Mouse (Mus musculus): ENCODE results near the gene Fhdc1.

Fhdc1 gene

DNA sequence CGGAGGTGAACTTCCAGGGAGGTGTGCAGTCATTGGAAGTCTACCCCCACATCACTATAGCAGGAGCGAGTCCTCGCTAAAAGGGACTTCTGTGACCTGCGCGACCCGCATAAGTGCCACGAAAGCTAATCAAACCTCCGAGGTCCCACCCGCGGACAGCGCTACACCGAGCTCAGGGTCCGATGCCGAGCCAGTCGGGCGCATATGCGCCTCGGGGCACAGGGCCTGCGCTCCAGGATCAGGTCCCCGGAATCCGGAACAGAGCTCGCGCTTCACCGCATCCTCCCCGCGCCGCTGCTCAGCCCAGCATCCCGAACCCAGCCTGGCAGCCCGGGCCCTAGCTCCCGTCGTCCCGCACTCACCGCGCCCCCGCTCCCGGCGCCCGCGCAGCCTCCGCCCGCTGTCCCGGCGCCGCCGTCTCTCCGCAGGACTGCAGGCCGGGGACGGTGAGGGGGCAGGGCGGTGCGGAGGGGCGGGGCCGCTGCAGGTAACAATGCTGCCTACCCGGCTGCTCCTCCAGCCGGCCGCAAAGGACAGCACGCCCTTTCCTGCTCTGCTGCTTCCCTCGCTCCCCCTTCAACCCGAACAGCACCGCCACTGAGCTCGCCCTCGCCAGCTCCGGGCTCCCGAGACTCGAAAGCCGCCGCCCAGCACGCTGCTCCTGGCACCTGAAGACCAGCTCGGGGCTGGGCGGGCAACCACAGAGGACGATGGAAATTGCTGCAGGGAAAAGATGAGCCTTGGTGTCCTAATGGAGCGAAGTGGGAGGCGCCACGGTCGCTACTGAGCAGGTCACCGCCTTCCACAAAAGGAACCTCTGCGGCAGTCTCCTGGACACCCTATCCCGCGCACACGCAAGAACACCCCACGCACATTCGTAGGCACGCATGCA is at the start of gene Fhdc1:
Fhdc1 (minus strand) TSS at position 424 of the 892 bp plus-strand sequence.
- DNase-seq, result peak; percentile 8

- no peak for DNase-seq
These were observed 48.8 kb upstream of the Fhdc1 start for GRCm38 (mm10) chr3:84529021-84529420.

DNA sequence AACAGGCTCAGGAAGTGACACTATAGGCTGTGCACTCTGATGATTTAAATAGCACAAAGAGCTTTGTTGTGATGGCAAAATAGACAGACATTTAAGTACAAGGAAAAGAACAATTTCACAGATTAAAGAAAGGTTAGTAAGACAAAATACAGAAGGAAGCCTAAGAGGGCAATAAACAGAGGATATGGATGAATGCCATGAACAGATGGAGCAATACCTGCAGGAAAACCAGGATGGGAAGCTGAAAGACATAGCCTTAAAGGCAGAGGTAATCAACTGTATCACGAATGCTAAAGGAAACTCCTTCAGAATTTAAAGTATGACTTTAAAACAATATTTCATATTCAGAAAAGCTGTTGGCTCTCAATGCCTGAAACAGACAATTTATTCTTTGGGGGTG is 44.7 kb upstream of the Fhdc1 start:
- DNase-seq, result no peak

DNA sequence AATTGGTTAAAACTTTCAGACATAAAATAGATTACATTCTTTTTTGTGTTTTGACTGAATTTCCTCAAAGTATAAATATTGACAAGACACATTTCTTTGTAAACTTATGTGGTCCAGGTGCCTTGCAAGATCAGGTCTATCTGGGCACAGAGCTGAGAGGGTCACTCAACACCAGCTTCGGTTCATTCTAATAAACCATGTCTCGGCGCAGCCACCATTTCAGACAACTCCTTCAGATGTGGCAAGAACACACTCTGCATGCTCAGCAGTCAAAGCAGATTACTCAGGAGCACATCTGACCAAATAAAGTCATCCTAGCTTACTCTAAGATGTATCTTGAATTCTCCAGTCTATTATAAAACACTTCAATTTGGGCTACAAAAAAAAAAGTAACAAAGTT is 35.9 kb upstream of the Fhdc1 start:
- DNase-seq, result no peak

DNA sequence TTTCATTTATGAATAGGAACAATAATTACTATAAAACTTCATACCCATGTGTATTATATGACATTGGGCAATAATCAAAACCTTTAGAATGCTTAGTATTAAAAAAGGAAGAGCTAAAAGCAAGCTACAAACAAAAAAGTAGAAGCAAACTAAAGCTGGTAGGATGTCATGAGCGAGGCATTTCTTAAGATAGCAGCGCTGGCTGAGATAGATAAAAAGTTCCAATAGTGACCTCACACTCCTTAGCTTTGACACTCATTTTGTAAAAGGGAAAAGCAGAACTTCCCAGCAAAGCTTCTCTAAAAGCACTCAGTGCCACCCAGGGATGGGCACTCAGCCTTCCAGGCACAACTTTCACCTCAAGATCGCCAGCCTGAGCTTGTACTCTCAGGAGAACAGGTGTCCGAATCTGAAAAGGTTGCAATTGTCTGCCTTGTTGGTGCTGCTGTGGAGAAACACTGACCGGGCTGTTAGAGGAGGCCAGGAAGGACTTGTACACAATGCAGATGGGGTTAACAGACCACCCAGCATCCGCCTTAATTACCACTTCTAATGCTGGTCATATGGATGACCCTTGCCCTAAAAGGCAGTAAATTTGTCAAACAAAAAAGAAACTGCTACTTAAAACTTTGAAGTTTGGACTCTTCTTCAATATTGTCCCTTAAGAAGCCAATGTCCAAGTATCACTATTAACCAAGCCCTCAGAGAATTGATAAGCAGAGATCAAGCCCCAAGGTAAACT is 32.7 kb upstream of the Fhdc1 start:
- DNase-seq, result no peak

GRCm38 (mm10) chr3:84505193-84505592 is 25.0 kb upstream of the Fhdc1 start:
- DNase-seq, result no peak

DNA sequence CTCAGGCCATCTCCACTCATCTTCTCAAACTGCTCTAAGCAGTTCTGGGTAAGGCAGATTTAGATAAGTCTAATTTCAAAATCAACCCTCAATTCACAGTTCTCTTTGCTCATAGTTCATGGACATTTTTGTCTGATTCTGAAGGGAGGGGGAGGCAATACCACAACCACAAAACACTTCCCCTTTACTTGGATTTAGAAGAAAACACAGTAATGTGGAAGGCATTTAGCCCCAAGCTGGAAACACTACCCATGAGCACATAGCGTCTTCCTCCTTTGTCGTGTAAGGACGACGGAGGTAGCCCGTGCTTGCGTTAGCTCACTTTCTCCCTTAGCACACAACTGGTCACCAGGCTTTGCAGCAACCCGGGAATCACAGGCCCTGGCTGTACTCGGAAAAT is 24.1 kb upstream of the Fhdc1 start:
- no peak for DNase-seq

DNA sequence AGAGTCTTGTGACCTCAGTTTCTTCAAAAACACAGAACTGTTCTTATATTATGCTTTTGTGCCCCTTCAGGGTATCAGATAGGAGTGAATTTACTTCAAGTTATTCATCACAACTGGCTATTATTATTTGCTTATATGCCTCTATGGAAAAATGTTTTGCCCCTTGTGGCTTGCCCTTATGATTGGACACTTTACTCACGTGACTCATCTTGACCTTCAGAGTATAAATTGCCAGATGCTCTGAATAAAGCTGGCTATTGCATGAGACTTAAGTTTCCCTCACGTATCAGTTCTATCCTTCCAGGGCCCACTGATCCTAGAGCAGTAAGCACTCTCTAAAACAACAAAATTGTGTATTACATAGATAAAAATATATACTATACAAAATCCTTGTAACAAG is 21.9 kb upstream of the Fhdc1 start:
- no peak for DNase-seq

- no peak for DNase-seq
These were observed 20.3 kb upstream of the Fhdc1 start for GRCm38 (mm10) chr3:84500491-84500890.

DNA sequence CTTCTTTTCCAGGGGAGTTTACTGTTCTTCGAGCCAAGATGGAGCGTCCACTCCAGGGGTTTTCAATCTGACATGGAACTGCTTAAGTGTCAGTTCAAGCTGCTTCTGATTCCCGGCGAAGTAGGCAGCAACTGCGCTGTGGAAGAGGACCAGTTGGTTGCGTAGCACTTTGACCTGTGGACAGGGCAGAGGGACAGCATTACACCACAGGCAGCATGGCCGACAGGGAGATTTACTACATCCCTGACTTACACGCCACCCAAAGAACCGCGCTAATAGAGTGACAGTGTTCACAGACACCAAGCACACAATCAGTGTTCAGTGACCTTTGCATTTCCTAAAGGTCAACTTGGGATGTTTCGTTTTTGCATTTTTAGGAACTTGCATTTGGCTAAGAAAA is 17.5 kb upstream of the Fhdc1 start:
- DNase-seq, result no peak

DNA sequence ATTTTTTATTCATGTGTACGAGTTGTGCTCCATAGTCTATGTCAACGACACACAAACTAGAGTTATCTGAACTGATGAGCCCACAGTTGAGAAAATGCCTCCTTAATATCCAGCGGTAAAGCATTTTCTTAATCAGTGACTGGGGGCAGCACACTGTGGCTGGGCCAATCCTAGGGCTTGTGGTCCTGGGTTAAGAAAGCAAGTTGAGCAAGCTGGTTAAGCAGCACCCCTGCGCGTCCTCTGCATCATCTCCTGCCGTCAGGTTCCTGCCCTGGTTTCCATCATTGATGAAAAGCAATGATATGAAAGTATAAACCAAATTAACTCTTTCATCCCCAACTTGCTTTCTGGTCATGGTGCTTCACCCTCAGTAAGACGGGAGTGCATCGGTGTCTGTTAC is 12.4 kb upstream of the Fhdc1 start:
- no peak for DNase-seq

- no peak for DNase-seq
These were observed 11.9 kb upstream of the Fhdc1 start for GRCm38 (mm10) chr3:84492148-84492547.

DNA sequence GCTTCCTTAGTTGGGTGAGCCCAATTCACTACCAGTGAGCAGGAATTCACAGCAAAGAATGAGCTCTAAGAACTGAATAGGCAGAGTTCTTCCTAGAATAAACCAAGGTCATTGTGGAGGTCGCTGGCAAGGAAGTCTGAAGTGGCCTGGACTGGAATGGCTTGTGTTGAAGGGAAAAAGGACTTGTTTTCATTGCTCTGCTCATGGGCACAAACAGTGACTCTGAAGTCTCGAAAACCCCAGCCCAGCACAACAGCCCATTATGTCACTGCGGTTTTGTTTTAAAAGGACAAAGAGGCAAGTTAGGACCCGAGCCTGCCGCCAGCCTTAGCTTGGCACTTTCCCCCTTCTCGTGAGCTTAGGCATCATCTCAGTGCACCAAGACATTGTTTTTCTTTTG is 8.5 kb upstream of the Fhdc1 start:
- peak; percentile 73 for DNase-seq

DNA sequence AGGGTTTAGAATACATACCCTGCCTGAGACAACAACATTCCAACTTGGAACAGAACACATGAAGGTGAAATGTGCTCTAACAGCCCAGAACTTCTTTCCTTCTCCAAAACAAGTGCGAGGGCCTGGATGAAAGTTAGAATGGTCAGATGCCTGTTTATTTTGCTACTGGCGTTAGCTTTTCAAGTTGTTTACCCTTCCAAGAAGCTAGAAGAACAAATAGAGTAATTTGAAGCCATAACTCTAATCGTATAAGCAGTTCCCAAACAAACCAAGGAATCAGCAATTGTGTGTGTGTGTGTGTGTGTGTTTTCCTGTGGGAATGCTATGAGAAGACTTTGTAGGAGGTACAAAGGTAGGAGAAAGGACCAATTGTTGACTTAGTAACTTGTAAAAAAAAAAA is 4.7 kb upstream of the Fhdc1 start:
- DNase-seq, result no peak

DNA sequence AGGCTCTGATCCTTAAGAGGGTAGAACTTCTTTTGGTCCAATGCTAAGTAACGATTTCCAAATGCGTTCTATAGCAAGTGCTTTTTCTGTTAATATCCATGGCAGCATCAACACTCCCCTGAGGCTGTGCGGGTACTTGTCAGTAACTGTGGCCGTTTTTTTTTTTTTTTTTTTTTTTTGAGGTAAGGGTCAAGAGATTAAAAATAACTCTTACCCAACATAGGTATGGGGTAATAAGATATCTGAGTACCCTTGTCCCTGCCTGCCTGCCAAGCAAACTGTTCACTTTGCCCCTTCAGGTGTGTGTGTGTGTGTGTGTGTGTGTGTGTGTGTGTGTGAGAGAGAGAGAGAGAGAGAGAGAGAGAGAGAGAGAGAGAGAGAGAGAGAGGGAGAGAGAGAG is 4.1 kb upstream of the Fhdc1 start:
- DNase-seq, result no peak

DNA sequence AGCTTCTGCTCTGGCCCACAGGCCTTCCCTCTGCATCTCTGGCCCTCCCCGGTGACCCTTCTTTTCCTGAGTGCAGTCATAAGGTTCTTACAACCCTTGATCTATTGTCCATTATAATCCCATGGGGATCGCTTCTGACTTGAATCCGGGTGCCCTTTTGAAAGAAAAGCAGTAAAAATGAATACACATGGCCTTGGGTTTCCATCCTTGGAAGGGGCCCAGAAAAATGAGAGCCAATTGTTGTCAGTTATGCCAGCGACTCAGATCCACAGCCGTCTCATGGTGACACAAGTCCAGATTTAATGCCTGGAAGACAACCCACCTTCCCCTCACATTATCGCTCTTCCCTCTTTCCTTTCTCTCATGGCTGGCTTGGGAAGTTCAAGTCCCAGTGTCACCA is 1.9 kb upstream of the Fhdc1 start:
- no peak for DNase-seq

DNA sequence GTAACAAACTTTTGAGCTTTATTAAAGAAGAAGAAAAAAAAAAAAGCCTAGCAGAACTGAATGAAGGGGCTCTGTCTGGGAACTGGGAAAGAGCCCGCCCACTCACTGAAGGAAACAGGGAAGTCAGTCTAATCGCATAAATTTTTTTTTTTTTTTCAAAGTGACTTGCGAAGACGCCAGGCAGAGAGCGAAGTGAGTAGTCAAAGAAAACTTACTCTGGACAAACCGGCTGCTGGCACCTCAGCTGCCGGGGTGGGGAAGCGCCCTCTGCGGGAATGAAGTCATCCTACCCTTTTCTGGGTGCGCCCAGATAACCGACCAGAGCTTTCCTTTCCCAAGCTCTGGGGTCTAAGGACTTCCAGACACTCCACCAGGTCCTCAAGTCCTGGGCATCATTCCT is 875 bp upstream of the Fhdc1 start:
- DNase-seq, result no peak

- peak; percentile 22 for DNase-seq
These were observed 780 bp downstream of the Fhdc1 start for GRCm38 (mm10) chr3:84479293-84480005.

- no peak for DNase-seq
These were observed 1.3 kb downstream of the Fhdc1 start for GRCm38 (mm10) chr3:84478896-84479292.

GRCm38 (mm10) chr3:84478195-84478594 is 2.0 kb downstream of the Fhdc1 start:
- no peak for DNase-seq

DNA sequence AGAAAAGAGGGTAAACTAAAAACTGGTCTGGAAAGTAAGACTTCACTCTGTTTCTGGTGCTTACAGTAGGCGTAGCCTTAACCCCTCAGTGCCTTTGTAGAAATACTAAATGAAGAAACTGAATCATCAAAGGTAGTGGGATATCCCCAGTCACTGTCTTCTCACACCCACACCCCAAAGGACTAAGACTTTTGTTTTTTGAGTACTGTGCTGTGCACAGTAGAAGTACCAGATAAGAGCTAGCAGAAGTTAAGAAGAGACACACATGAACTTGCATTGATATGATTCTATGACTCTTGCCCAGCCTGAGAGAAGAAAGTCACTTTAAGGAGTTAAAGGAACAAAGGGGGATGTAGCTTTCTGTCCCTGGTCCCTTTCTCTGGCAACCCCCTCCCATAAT is 2.7 kb downstream of the Fhdc1 start:
- DNase-seq, result no peak

DNA sequence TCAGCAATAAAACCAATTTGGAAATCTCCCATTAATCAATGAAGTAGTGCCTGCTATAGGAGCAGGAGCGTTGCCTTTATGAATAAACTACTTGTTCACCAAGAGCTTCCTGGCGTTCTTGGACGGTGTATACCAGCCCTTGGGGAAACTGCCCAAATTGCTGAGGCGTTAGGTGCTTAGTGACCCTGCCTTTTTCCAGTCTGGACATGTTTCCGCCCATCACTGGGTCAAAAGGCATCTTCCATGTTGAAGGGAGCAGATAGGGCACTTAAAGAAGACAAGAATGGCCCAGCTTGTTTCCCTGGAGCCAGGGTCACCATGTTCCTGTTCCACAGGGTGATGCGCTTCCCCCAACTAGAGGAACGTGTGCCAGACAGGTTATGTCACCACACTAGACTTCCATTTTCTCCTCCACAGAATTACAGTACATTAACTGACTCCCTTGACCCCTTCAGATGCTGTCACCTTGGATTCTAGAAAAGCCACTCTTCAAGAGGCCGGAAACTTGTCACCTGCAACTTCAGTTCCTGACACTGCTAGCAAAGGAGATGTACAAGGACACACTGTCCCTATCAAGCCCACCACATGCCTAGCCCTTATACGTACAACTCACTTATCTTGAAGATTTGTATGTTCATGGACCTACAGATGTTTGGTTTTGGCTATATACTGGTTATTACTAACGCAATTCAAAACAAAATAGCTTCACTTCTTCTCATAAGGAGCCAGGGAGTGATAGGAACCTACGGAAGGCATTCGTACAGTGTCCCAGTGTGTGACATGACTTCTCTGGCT is 5.1 kb downstream of the Fhdc1 start:
- DNase-seq, result no peak

- DNase-seq, result no peak
These were observed 5.8 kb downstream of the Fhdc1 start for GRCm38 (mm10) chr3:84474398-84474797.
